ENCODE assay signal across 15 mouse cellular contexts in the genomic region with DNA sequence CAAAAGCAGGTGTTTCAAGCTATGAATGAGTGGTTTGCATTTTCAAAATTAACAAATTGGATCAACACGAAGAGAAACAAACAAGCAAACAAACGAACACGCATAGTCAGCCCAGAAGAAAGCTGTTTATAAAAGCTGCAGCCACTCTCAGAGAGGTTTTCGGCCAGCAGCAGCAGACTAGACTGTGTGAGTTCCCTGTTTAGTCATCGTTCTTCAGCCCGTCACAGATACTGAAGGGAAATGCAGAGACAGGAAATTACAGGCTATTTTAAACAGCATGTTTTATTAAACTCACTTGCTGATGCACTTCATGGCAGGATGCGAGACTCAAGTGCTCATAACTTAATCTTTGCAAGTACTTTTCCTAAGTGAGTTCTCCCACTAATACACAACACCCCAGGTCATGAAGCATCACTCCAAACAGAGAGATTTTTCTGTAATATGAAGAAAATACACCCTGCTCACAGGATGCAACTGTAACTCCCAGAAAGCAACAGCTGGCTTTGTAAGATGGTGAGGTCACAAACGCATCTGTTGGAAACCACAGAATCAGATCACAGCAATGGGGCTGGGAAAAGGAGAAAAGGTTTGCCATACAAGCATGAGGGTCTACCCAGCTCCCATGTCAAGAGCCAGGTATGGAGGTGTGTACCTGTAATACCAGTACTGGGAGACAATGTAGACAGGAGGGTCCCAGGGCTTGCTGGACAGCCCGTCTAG. TPM values are rescaled to one million over a fixed set of nuclear protein-coding genes. Genes with fewer than 3 reads are reported as not detected.
DNase-seq lines count a peak whose midpoint lies in the region; ATAC-seq and TF ChIP-seq lines count a peak whose summit lies in the region.
"Had no signal": no experiment of that assay in that cellular context is flagged by ENCODE, and none has a peak within 500 bp of the region (broad histone marks: within the 10 kb centered on the region; RNA-seq: fewer than 3 reads in every experiment).

No protein-coding gene starts in this region.

- H3K9ac ChIP-seq in lung, embryonic 14.5 days: no peak overlapping the region
- H3K9ac ChIP-seq in limb, embryonic 13.5 days: no peak overlapping the region
- H3K9ac ChIP-seq: heart, embryonic 12.5 days; hindbrain, embryonic 13.5 days; midbrain, embryonic 13.5 days had no signal

- H3K4me3 ChIP-seq in lung, embryonic 14.5 days (ENCODE audit: low read depth, low read length): no peak overlapping the region
- H3K4me3 ChIP-seq in C2C12 (ENCODE audit: insufficient read depth, poor library complexity, severe bottlenecking): no peak overlapping the region
- no peak overlapping the region for H3K4me3 ChIP-seq in limb, embryonic 13.5 days
- H3K4me3 ChIP-seq: heart, embryonic 12.5 days; hindbrain, embryonic 13.5 days; midbrain, embryonic 13.5 days had no signal

- H3K4me2 ChIP-seq in lung, embryonic 14.5 days: no peak overlapping the region
- no peak overlapping the region for H3K4me2 ChIP-seq in limb, embryonic 13.5 days (replicated peaks)
- H3K4me2 ChIP-seq: heart, embryonic 12.5 days; hindbrain, embryonic 13.5 days; midbrain, embryonic 13.5 days had no signal

- no peaks in the 10 kb centered on the region for H3K27me3 ChIP-seq in lung, embryonic 14.5 days (ENCODE audit: insufficient read depth, low read length)
- H3K27me3 ChIP-seq in C2C12 (ENCODE audit: control insufficient read depth, insufficient read depth, insufficient read length): no peaks in the 10 kb centered on the region
- H3K27me3 ChIP-seq in limb, embryonic 13.5 days: no peaks in the 10 kb centered on the region
- H3K27me3 ChIP-seq: midbrain, embryonic 13.5 days had no signal

- H3K79me3 ChIP-seq in C2C12 (ENCODE audit: low read depth): no peaks in the 10 kb centered on the region

- peak; percentile 37 for DNase-seq in lung, embryonic 14.5 days
- no peak for DNase-seq in lung, adult 18-20 months
- no peak for DNase-seq in liver
- no peak for DNase-seq in layer of hippocampus, adult 11-12 months (ENCODE audit: low spot score)
- DNase-seq: cerebellum, adult 18-20 months; kidney, adult 8-10 months; layer of hippocampus, adult 9-11 months; right cerebral cortex, postnatal 4 days; thymus, adult 18-20 months had no signal

- no peaks in the 10 kb centered on the region for H3K79me2 ChIP-seq in C2C12 (ENCODE audit: control insufficient read depth, insufficient read depth)

- ATAC-seq in lung, embryonic 14.5 days (ENCODE audit: insufficient read depth): no peak
- ATAC-seq in common myeloid progenitor, adult 5-6 weeks (replicated peaks; ENCODE audit: low read depth, poor library complexity, severe bottlenecking): peak; percentile 56
- ATAC-seq in limb, embryonic 13.5 days (ENCODE audit: low FRiP score, low read depth): 0 out of 2 replicates have a peak, but pooled peaks have one; percentile 17
- ATAC-seq: midbrain, embryonic 13.5 days had no signal

- WGBS in lung, embryonic 14.5 days: 44% methylated on average over 9 of the region's 9 CpGs
- 59% methylated on average over 9 of the region's 9 CpGs for WGBS in limb, embryonic 13.5 days

- H3ac ChIP-seq in C2C12 (ENCODE audit: control insufficient read depth, insufficient read length, low read depth): no peak overlapping the region

- no peak for TF ChIP-seq CTCF in lung, embryonic 14.5 days (IDR thresholded peaks at IDR 0.05; ENCODE audit: low read depth)
- TF ChIP-seq CTCF in C2C12 (IDR thresholded peaks at IDR 0.05; ENCODE audit: control insufficient read depth, insufficient read depth, insufficient read length): no peak

- H3K9me3 ChIP-seq in lung, embryonic 14.5 days (ENCODE audit: low read depth, low read length): no peaks in the 10 kb centered on the region
- no peaks in the 10 kb centered on the region for H3K9me3 ChIP-seq in limb, embryonic 13.5 days
- H3K9me3 ChIP-seq: heart, embryonic 12.5 days; hindbrain, embryonic 13.5 days; midbrain, embryonic 13.5 days had no signal

- H3K4me1 ChIP-seq in lung, embryonic 14.5 days (ENCODE audit: insufficient read depth): no peaks in the 10 kb centered on the region
- H3K4me1 ChIP-seq in limb, embryonic 13.5 days: peaks cover 10% of the 10 kb centered on the region
- H3K4me1 ChIP-seq: heart, embryonic 12.5 days had no signal

- no peak overlapping the region; the same call in 1 of the 2 replicates for H3K27ac ChIP-seq in lung, embryonic 14.5 days (ENCODE audit: low read depth)
- H3K27ac ChIP-seq in limb, embryonic 13.5 days: peak overlapping the region; percentile 64; the same call in 1 of the 2 replicates
- H3K27ac ChIP-seq: hindbrain, embryonic 13.5 days; midbrain, embryonic 13.5 days had no signal

- peaks cover 17% of the 10 kb centered on the region for H3K36me3 ChIP-seq in lung, embryonic 14.5 days (ENCODE audit: insufficient read depth)
- H3K36me3 ChIP-seq in C2C12 (ENCODE audit: control insufficient read depth, insufficient read depth): peaks cover 15% of the 10 kb centered on the region
- H3K36me3 ChIP-seq in limb, embryonic 13.5 days: peaks cover 35% of the 10 kb centered on the region

TF ChIP-seq in C2C12, 6 proteins besides CTCF, POLR2A, EP300 and RAD21:
- TF ChIP-seq MYOD1 (IDR thresholded peaks at IDR 0.05; ENCODE audit: control insufficient read depth, insufficient read length, low read depth) (peak; percentile 52), MYOG (IDR thresholded peaks at IDR 0.05; ENCODE audit: control insufficient read depth, extremely low read depth, insufficient read length) (no peak)

RNA-seq across cellular contexts. Expression of a gene that starts 14.3 kb away (rescaled TPM):
- 22.8 and 23.5 TPM in 2 replicates for polyA plus RNA-seq in lung, embryonic 14.5 days (2014; fragmentation: Nextera tagmentation; extraction: Ambion mirVana)
- polyA plus RNA-seq in C2C12 (2012; fragmentation: generic; extraction: Trizol): 18.9 TPM
- not detected in 2 replicates for total RNA-seq in common myeloid progenitor, adult 5-6 weeks (2017)
- 65.4 and 75.3 TPM in 2 replicates for polyA plus RNA-seq in limb, embryonic 13.5 days (2015; fragmentation: Nextera tagmentation; extraction: Ambion mirVana)
